Mouse (Mus musculus) frontal cortex, postnatal 10 days (tissue): ENCODE measurements around the gene Idua.
"Not testable (repeated sequence)": the region's sequence is repeated elsewhere in the genome, so short reads cannot be mapped to it uniquely, and the experiment has no call there.

ENCODE experiments used
- DNase-seq, 2 experiments: peaks; one replicate each; pipeline ENCODE4 v3.0.0; 2022; ENCODE audit warnings: low spot score in 2 of 2, mixed read lengths in 1 of 2

The Idua gene

GRCm38 (mm10) chr5:108659698-108660631 is at the start of gene Idua:
Gene Idua (plus strand): TSS chr5:108660331.
- DNase-seq: peak in 1 of 2 experiments; percentile 29

GRCm38 (mm10) chr5:108610426-108610825 is 49.7 kb upstream of the Idua start:
- DNase-seq: no peak

DNA sequence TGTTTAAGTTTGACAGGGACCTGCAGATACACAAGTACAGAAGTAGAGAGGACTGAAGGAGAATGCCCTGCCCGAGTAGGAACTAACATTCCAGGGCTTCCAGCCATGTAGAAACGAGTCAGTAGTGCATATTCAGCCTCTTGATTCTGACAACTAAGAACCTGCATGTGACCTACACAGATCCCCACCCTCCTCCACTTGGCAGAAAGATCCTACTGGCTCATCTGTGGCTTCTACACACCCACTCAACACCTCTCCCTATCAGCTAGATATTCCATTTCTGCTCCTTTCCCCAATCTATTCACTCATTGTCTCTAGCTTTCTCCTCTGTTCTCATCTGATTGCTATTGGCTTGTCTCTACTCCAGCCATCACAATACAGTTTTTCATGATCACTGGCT is 38.3 kb upstream of the Idua start:
- no peak for DNase-seq

DNA sequence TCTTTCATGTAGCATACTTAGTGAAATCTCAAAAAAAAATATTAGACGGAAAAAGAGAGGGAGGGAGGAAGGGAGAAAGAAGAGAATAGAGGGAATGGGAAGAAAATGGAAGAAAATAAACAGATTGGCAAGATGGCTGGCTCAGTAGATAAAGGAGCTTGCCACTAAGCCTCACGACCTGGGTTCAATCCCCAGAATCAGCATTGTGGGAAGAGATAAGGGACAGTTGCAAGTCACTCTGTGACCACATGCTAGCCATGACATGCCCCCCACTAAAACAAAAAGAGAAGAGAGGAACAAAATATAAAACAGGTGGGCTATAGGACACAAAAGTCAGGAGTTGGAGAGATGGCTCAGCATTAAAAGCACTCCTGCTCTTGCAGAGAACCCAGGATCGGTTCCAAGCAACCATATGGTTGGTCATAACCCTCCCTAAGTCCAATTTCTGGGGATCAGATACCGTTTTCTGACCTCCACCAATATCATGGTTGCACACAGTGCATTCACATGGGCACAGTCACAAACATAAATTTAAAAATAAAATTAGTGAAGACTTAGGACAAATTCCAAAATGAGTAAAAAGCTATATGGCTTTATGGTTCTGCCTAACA is 34.0 kb upstream of the Idua start:
- no peak for DNase-seq

- no peak for DNase-seq
Observed at GRCm38 (mm10) chr5:108628891-108629633, 31.1 kb upstream of the Idua start.

DNA sequence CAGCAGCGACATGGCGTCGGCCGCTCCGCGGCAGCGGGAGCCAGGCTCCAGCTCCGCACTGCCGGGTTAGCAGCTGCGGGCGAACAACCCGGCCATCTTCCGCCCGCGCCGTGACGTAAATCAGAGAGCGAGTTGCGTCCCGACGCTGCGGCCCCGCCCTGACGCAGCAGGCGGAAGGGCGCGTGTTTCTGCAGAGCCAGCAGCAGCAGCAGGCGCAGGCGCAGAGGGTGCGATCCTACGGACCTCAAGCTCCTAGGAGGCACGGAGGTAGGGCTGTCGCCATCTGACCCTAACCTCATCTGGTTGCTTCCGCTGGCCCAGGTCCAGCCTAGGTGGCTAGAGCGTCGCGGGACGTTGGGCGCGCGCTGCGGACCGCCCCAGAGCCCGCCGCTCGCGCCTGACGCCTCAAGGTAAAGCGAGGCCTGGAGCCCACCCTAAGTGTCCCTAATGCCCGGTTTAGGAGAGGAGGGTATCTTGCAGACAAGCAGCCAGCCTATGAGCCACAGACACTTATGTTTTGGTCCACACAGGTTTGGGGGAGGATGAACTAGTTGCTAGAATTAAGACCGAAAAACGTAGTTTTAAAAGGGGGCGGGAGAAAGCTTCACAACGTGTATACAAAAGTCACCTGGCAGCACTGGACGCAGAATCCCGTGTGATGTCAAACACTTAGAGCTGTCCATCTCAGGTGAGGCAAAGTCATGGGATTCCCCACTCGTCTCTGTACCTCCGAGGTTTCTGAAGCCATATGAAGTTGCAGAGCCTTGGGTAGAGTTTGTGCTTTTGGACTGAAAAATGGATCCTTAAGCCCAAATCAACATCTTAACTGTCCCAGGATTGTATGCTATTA is 30.3 kb upstream of the Idua start, which contains the start of the genes Gak and Tmem175:
TSS of gene Gak (minus strand) at position 122 of the 850 bp plus-strand sequence.
TSS of gene Tmem175 (plus strand) at position 137 of the 850 bp plus-strand sequence.
- peak; percentile 87 to 92 for DNase-seq

- DNase-seq: no peak
Observed at GRCm38 (mm10) chr5:108633676-108634075, 26.5 kb upstream of the Idua start.

DNA sequence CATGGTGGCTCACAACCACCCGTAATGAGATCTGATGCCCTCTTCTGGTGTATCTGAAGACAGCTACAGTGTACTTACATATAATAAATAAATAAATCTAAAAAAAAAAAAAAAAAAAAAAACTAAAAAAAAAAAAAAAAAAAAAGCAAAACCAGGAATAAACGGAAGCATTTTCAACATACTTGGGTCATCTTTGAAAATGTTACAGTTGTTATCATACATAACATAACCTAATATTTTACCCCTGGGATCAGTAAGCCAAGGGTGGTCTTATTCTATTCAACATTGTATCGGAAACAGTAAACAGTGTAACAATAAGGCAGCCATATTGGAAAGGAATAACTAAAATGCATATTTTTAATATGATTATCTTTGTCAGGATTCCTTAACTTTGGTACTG is 26.0 kb upstream of the Idua start:
- DNase-seq: not testable (repeated sequence)

- DNase-seq: no peak
Observed at GRCm38 (mm10) chr5:108636172-108636571, 24.0 kb upstream of the Idua start.

DNA sequence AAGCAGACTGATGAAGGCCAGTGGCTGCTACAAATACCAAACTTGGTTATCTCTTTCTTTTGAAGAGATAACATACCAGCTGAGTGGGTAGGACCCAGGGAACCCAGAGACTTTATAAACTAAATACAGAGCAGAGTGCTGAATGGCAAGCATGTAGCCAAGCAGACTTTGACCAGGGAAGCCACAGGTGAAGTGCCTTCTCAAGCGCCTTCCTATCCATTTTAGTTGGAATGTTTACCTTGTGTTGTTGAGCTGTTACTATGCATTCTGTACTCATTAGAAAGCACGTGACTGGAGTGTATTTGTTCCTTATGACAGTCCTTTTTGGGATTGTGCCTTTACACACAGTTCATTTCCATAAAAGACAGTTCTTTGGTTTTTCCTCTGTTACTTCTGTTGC is 16.5 kb upstream of the Idua start:
- DNase-seq: no peak

DNA sequence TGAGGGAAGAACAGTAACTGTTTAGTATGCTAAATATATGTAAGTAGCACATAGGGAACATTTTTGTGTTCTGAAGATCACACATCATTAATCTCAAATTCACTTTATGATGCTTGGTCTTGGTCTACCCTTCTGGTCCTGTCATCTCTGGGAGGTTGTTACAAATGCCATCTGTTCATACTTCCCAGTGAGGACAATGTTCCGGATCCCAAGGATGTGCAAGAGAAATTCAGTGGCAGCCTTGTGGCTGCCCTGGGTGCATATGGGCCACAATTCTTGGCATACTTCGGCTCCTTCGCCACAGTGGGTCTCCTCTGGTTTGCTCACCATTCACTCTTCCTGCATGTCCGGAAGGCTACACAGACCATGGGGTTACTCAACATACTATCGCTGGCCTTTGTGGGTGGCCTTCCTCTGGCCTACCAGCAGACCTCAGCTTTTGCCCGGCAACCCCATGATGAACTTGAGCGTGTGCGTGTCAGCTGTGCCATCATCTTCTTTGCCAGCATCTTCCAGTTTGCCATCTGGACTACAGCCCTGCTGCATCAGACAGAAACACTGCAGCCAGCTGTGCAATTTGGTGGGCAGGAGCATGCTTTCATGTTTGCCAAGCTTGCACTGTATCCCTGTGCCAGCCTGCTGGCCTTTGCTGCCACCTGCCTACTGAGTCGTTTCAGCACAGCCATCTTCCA is 14.3 kb upstream of the Idua start:
- no peak for DNase-seq

DNA sequence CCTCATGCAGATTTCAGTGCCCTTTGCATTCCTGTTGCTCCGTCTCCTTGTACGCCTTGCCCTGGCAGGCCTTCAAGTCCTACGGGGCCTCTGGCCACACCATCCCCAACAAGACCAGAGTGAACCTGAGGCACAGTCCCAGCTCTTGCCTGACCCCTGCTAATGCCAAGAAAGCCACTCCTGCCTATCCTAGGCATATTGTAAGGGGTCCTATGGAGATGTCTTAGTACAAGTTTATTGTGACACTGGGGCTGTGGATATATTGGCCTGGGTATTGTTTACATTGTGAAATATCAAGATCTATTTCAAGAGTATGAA is 13.8 kb upstream of the Idua start:
- no peak for DNase-seq

DNA sequence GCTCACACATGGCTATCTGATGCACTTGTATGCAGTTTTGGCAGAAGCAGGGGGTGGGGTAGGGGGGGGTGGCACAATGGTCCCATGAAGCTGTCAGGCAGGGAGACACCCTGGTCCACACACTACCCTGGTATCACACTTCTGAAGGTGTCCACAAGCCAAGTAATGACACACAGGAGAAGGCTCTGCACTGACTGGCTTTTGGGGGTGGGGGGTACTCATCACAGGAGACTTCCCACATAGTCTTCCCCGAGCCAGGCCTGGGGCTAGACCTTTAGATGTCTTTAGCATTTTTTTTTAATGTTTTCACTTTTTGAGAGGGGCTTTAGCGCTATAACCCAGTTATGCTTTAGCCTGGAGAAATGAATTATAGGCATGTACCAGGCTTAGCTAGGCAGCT is 12.8 kb upstream of the Idua start:
- DNase-seq: no peak

GRCm38 (mm10) chr5:108647820-108648465 is 12.2 kb upstream of the Idua start:
- DNase-seq: no peak

DNA sequence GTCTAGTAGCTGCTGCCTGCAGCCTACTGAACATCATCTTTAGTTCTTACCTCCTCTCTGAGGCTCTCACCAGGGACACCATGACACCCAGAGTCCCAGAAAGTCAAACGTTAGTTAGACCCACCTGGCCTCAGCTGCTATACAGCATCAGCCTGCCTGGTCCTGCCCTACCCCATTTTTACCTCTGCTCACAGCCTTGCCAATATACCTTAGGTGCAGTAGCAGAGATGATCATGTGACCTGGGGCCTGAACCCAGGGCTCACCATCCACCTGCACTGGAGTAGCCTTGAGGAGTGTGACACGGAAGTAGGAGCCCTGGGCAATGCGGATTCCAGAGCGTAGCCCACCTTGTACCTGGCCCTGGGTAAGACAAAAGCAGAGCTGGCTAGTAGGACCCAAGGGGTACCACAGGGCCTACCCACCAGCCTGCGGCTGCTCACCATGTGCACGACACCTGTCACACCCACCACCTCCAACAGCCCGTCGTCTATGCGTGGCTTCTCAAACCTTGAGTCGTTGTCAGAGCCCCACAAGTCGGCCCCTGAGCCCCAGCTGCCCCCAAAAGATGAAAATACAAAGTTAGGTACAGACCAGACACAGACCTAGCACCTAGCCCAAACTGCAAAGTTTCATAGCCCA is 11.1 kb upstream of the Idua start:
- DNase-seq: no peak

- DNase-seq: no peak
Observed at GRCm38 (mm10) chr5:108650341-108650740, 9.8 kb upstream of the Idua start.

GRCm38 (mm10) chr5:108651136-108651720 is 8.9 kb upstream of the Idua start:
- no peak for DNase-seq

GRCm38 (mm10) chr5:108651823-108652222 is 8.3 kb upstream of the Idua start:
- DNase-seq: no peak

GRCm38 (mm10) chr5:108653341-108653740 is 6.8 kb upstream of the Idua start:
- no peak for DNase-seq
